Mouse (Mus musculus) embryo, embryonic 10 days (tissue): ENCODE measurements at regions not wholly inside any gene's neighbourhood (a gene's known extent, or its start where the extent isn't known, plus 50 kb on each side); places are given as distances from the start of the nearest gene placed in this dataset.

Experiments used
- DNase-seq: peaks from one replicate; pipeline ENCODE4 v3.0.0-alpha.2; 2015; ENCODE audit warnings: low spot score

GRCm38 (mm10) chr11:64800246-64801121, 178.4 kb upstream of the Elac2 start:
- DNase-seq: peak; percentile 82

DNA sequence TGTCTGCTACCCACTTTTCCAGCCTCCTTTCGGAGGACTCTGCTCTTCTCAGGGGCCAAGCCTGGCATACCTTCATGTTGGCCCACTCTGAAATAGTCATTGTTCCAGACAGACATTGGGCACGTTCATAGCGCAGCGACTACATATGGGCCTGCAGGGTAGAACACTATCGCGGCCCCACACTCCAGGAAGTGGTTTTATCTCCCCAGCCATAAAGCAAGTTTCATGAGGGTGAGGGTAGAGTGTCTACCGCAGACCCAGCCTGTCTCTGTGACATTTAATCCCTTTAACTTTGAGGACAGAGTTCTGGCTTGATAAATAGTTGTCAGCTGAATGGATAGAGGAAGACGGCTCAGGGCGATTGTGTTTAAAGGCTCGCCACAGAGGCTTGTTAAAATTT, 177.5 kb upstream of the Elac2 start:
- peak; percentile 36 for DNase-seq

DNA sequence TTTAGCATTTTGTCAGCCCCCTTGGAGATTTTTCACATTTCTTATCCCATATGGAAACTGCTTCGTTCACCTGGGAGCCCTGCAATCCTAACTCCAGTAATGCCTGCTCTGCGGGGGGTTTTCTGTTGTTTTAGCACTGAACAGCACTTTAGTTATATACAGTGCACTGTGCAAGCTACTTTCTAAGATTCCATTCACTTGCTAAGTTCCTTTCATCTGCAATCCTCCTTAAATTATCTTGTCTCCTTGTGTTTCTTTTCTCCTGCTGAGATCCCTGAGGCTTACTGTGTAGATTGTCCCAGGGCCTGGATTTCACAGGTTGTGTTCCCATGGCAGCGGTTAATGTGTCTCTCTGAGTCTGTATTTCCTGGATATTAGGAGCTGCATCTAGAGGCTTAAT, 173.3 kb upstream of the Elac2 start:
- DNase-seq: no peak

DNA sequence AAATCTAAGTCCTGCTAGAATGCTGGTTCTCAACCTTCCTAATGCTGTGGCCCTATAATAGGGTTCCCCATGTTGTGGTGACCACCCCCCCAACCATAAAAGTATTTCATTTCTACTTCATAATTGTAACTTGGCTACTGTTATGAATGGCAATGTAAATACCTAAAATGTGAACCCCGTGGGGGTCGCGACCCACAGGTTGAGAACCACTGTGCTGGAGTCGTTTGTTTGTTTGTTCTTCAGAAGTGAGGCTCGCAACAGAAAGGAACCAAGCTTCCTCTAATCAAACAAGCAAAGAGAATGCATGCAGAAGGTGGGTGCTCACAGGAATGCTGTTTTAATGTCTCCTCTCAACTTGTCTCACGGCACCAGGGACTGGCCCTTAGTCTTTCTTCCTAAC, 166.4 kb upstream of the Elac2 start:
- DNase-seq: no peak

DNA sequence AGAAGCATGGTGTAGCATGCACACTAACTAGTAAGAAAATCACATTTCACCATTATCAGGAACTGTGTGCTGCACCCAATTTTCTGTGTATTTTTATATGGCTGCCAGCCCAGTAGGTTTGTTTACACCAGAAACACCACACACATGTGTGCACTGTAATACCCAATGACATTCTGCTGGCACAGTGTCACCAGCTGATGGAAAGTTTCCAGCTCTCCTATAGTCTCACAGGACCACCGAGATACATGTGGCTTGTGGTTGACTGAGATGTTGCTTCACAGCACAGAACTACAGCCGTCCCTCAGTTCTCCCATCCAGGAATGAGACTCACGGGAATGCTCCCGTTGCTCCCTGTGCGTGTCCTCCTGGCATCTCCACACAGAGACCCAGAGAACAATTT, 149.4 kb upstream of the Elac2 start:
- no peak for DNase-seq

DNA sequence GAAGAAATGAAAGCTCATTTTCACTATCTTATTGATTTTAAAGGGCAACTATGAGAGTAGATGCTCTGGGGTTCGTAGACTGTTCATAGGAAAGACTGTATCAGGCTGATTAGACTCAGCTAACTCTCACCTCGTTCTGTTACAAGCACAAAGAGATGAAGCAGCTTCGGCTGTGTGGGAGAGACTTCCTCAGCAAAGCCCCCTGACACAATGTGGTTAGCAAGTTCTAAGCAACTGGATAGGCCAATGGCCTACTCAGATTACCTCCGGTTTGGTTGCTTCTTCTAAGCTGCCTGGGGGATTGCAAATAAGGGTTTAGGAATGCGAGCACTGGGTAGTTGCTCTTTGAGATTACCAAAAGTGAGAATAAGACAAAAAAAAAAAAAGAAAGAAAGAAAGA, 146.4 kb upstream of the Elac2 start:
- no peak for DNase-seq

DNA sequence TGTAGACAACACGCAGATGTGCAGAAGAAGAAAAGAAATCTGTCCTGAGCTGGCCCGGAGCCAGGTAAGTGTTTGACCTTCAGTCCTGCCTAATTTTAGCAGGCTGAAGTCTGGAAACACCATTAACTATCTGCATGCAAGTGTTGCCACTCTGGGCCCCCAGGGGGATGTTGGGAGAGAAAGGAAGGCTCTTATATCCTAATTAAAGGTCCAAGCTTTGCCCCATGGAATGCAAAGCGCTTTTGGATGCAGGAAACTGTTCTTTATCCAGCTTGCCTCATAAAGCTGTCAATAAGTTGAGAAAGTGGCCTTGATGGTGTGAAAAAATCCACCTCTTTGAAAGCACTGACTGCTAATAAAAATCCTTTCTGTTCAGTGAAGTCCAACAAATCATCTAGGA, 145.1 kb upstream of the Elac2 start:
- peak; percentile 60 for DNase-seq

GRCm38 (mm10) chr11:64836771-64837170, 142.1 kb upstream of the Elac2 start:
- DNase-seq: no peak

GRCm38 (mm10) chr11:64841092-64841491, 137.7 kb upstream of the Elac2 start:
- no peak for DNase-seq

DNA sequence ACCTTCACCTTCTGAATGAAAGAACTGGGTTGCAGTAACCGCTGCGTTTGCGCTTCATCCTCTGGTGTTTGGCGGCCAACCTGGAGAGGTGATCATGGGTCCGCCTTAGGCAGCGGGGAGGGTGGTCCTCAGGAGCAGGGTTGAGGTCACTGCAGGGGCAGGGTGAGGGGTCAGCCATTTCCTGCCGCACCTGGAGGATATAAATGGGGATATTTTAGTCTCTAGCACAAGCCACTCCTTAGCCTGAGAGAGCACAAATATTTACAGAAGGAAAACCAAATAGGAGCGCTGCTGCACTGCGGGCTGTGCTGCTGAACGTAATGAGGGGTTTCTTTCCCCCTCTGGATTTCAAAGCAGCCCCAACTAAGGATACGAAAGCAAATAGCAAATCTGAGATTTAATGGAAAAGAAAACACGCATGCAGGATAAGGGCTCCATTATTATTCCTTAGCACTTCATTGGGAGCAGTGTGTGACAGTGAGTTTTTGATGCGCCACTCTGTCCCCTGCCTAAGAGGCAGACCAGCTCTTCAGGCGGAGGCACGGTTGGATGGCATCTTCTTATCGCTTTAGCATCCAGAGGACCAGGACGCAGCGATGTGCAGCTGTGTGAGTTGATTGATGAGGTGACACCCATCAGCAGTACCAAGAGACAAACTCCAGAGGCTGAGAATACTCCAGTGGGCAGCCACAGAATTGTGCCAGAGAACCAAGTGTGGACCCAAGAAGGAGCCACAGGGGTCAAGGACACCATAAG, 135.9 kb upstream of the Elac2 start:
- DNase-seq: peak; percentile 48

- no peak for DNase-seq
Observed at GRCm38 (mm10) chr11:64846577-64847147, 132.2 kb upstream of the Elac2 start.

DNA sequence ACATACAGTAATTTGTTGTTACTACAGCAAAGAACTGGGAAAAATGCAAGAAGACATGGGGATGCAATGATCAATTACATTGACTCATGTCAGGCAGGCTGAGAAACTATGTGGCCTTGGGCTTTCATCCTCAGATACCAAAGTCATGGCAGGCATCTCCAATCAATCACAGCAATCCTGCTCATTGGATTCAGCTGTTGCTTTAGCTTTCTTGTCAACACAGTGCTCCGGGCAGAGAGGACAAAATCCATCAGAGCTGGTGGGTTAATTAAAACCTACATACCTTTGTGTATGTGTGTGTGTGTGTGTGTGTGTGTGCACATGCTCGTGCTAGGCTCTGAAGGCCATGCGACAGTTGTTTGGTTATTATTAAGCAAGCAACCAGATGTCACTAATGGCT, 119.2 kb upstream of the Elac2 start:
- DNase-seq: peak; percentile 68

DNA sequence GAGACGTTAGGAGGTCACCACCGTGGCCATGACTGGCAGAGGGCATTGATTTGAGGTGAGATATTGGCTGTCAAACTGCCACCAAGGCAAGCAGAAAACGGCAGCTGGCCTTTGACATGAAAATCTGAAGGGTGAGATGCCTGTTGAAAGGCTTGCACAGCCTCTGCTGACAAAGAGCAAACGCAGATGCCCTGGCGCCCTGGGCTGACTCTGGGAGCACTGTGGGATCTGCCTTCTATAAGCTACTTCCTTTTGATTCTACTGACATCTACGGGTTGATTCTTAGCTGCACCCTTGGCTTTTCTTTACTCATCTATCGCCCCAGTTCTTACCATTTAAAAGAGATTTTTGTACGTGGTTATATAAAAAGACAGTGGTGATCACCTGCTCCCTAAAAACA, 98.2 kb upstream of the Elac2 start:
- DNase-seq: peak; percentile 66

DNA sequence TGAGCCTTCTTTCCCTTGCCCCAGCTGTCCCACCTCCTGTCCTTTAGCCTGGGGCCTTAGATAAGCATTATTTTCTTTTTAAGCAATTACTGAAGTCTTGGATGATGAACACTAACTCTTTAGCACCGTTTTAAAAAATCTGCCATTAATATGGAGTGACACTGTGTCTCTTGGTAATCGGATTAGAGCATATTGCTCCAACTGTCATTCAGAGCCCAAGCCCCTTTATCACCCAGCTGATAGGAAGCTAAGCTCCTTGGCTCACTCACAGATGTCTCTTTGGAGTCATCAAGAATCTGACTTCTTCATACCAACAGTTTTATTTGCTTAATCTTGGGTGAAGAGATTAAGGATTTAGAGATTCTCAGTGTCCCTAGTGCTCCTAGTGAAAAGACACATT, 94.3 kb upstream of the Elac2 start:
- no peak for DNase-seq

GRCm38 (mm10) chr11:64889335-64890020, 89.4 kb upstream of the Elac2 start:
- DNase-seq: peak; percentile 35

- DNase-seq: peak; percentile 74
Observed at GRCm38 (mm10) chr11:64890776-64891175, 88.1 kb upstream of the Elac2 start.

GRCm38 (mm10) chr11:64895804-64896466, 82.9 kb upstream of the Elac2 start:
- no peak for DNase-seq

- peak; percentile 91 for DNase-seq
Observed at GRCm38 (mm10) chr11:64898758-64899586, 79.9 kb upstream of the Elac2 start.

GRCm38 (mm10) chr11:64899587-64900278, 79.1 kb upstream of the Elac2 start:
- no peak for DNase-seq

DNA sequence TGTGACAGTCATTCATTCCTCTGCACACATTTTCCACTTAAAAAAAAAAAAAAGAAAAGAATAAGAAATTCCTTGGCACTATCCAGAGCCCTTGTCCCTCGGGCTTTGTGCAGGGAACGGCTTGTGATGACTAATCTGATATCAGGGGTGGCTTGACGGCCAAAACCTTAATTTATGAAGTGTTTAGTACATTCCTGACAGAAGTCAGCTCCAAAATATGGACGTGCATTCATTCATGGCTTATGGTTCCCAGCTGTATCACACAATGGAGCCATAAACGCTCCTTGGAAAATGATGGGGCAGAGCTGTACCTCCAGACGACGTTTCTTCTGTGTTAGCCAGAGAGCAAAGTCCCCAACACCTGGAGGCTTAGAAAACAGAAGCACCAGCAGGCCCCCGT, 62.1 kb upstream of the Elac2 start:
- no peak for DNase-seq
